Mouse (Mus musculus): ENCODE results near the gene Rps27rt. TPM values are rescaled to one million over a fixed set of nuclear protein-coding genes. Genes with fewer than 3 reads are reported as not detected.
"Not testable (repeated sequence)": the region's sequence is repeated elsewhere in the genome, so short reads cannot be mapped to it uniquely, and the experiment has no call there.

Gene Rps27rt
- polyA plus RNA-seq, 1 experiment = 3,274 TPM

DNA sequence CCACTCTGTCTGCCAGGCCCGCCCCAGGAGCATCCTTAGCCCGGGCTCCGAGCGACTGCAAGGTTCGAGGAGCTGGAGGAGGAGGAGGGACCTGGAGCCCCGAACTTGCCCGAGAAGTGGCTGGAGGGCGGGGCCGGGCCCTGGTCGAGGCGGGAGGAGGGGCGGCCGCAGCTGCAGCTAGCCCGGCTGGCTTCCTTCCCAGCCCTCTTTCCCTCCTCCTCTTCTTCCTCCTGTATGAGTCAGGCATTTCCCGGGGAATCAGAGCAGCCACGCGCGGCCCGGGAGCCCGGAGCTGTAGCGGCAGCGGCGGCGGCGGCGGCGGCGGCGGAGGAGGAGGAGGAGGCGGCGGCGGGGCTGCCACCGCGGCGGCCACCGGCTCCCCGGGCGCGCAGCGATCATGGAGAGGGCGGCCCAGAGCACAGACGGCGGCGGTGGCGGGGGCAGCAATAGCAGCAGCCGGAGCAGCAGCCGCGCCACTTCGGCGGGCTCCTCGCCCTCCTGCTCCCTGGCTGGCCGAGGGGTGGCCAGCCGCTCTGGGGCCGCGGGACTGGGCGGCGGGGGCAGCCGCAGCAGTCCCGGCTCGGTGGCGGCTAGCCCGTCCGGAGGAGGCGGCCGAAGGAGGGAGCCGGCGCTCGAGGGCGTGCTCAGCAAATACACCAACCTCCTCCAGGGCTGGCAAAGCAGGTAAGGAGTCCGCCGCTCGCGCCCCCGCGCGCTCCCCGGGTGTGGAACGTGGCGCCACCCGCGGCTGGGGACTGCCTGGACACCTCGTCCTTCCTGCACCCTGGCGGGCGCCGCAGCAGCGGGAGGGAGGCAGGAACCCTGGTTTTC, 4.0 kb downstream of the Rps27rt start, which contains the start of gene Osbpl10:
Gene Osbpl10, plus strand, starts transcription at position 289 of the 831 bp plus-strand sequence.
- Histone ChIP-seq H3K27me3 (ENCODE audit: control insufficient read depth, insufficient read depth, low read length, poor library complexity, severe bottlenecking) (peaks cover 5% of the 10 kb centered on the region; the same call in 1 of the 2 replicates), H3K27ac (ENCODE audit: insufficient read depth, low read length) (no peak within 1 kb of the TSS), H3K4me1 (ENCODE audit: control insufficient read depth, insufficient read depth, low read length) (no peaks in the 10 kb centered on the region), H3K9me3 (replicated peaks; ENCODE audit: control insufficient read depth, insufficient read depth, low read length, poor library complexity, severe bottlenecking) (no peaks in the 10 kb centered on the region), H3K36me3 (ENCODE audit: control insufficient read depth, insufficient read depth, low read length, poor library complexity, severe bottlenecking) (no peaks in the 10 kb centered on the region), H3K9ac (ENCODE audit: low read depth, poor library complexity, severe bottlenecking) (peak within 1 kb of the TSS; percentile 94), H3K4me3 (ENCODE audit: low read depth, low read length) (peak within 1 kb of the TSS; percentile 82)
- TF ChIP-seq EP300 (IDR thresholded peaks at IDR 0.05; ENCODE audit: insufficient read depth, low read depth, low read length) = no peak
- no peak for TF ChIP-seq POLR2A (IDR thresholded peaks at IDR 0.05; ENCODE audit: insufficient read depth, low read length)
- TF ChIP-seq CTCF (IDR thresholded peaks at IDR 0.05; ENCODE audit: low read depth, low read length) = no peak

DNA sequence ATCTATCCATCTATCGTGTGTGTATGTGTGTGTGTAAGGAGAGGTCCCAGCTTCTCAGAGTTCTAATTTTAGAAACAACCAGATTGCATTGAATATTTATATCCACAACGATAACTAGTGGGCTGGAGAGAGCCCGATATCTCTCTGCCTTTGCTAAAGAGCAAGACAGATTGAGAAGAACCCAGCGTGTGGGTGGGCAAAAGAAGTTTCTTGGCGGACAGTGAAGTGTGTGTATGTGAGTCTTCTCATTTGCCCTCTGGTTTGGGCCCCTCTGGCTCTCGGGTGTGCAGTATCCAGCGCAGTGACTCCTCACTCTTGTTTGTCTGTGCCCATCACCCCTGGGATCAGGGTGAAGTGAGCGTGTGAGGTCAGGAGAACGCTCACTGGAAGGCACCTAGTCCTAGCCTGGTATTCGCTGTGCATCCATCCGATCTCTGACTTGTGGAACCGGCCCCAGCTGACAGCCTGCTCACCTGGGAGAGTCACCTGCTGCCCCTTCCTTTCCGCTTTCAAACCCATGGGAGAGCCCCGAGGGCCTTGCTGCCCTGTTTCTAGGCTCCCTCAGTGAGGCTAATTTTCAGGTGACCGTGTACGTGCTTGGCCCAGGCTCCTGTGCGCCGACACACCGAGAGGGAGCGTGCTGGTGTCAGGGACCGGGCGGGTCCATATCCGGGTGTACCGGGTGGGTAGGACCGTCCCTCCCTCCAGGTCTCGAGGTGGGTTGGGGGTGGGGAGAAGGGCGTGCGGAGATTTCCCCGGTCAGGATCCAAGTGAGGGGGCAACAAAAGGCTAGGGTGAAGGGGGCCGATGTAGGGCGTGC, 4.9 kb downstream of the Rps27rt start:
- H3K4me1 ChIP-seq (ENCODE audit: control insufficient read depth, insufficient read depth, low read length) = no peaks in the 10 kb centered on the region

DNA sequence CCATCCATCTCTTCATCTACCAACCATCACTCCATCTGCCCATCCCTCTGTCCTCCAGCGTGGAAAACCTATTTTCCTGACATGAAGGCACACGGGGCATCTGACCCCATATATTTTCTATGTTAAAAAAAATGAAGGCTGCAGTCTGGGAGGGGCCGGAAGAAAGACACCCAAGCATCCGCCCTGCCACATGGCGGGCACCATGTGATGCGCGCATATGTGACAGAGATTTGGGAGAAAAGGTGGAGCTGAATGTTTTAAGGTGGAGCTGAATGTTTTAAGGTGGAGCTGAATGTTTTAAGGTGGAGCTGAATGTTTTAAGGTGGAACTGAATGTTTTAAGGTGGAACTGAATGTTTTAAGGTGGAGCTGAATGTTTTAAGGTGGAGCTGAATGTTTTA, 16.3 kb downstream of the Rps27rt start:
- H3K4me1 ChIP-seq (ENCODE audit: control insufficient read depth, insufficient read depth, low read length); H3K27me3 ChIP-seq (ENCODE audit: control insufficient read depth, insufficient read depth, low read length, poor library complexity, severe bottlenecking); H3K36me3 ChIP-seq (ENCODE audit: control insufficient read depth, insufficient read depth, low read length, poor library complexity, severe bottlenecking); H3K9me3 ChIP-seq (replicated peaks; ENCODE audit: control insufficient read depth, insufficient read depth, low read length, poor library complexity, severe bottlenecking); H3K27ac ChIP-seq (ENCODE audit: insufficient read depth, low read length); H3K9ac ChIP-seq (ENCODE audit: low read depth, poor library complexity, severe bottlenecking); H3K4me3 ChIP-seq (ENCODE audit: low read depth, low read length): not testable (repeated sequence)

More for the DNA sequence above, 4.9 kb downstream of the Rps27rt start:
- H3K9me3 ChIP-seq (replicated peaks; ENCODE audit: control insufficient read depth, insufficient read depth, low read length, poor library complexity, severe bottlenecking) = no peaks in the 10 kb centered on the region
- 0 out of 2 replicates have a peak, but pooled peaks have one; percentile 73 for TF ChIP-seq EP300 (IDR thresholded peaks at IDR 0.05; ENCODE audit: insufficient read depth, low read depth, low read length)
- no peak for TF ChIP-seq POLR2A (IDR thresholded peaks at IDR 0.05; ENCODE audit: insufficient read depth, low read length)
- H3K4me3 ChIP-seq (ENCODE audit: low read depth, low read length) = peak overlapping the region; percentile 50
- H3K27me3 ChIP-seq (ENCODE audit: control insufficient read depth, insufficient read depth, low read length, poor library complexity, severe bottlenecking) = peaks cover 5% of the 10 kb centered on the region; the same call in 1 of the 2 replicates
- H3K27ac ChIP-seq (ENCODE audit: insufficient read depth, low read length) = no peak overlapping the region
- H3K9ac ChIP-seq (ENCODE audit: low read depth, poor library complexity, severe bottlenecking) = peak overlapping the region; percentile 94
- H3K36me3 ChIP-seq (ENCODE audit: control insufficient read depth, insufficient read depth, low read length, poor library complexity, severe bottlenecking) = no peaks in the 10 kb centered on the region

DNA sequence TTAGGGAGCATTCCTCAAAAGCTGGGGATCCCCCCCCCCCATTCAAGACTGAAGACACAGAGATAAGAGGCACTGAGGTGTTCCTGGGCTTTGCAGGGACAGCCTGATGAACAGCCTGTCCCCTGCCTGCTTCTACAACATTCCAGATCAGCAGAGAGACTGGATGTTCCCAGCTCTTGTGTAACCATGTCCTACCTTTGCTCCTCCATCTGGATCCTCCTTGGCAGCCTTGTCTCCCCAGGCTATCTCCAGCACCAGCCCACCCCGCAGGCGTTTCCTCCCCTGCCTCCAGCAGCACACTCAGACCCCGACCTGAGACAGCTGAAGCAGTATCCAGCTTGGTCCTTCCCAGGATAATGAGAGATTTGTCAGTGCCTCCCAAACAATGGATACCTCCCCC, 18.4 kb downstream of the Rps27rt start:
- no peak overlapping the region for H3K4me3 ChIP-seq (ENCODE audit: low read depth, low read length)
- no peaks in the 10 kb centered on the region for H3K27me3 ChIP-seq (ENCODE audit: control insufficient read depth, insufficient read depth, low read length, poor library complexity, severe bottlenecking)
- H3K9ac ChIP-seq (ENCODE audit: low read depth, poor library complexity, severe bottlenecking) = no peak overlapping the region
- H3K27ac ChIP-seq (ENCODE audit: insufficient read depth, low read length) = no peak overlapping the region
- no peaks in the 10 kb centered on the region for H3K9me3 ChIP-seq (replicated peaks; ENCODE audit: control insufficient read depth, insufficient read depth, low read length, poor library complexity, severe bottlenecking)
- no peak for TF ChIP-seq EP300 (IDR thresholded peaks at IDR 0.05; ENCODE audit: insufficient read depth, low read depth, low read length)
- no peaks in the 10 kb centered on the region for H3K36me3 ChIP-seq (ENCODE audit: control insufficient read depth, insufficient read depth, low read length, poor library complexity, severe bottlenecking)
- no peaks in the 10 kb centered on the region for H3K4me1 ChIP-seq (ENCODE audit: control insufficient read depth, insufficient read depth, low read length)

DNA sequence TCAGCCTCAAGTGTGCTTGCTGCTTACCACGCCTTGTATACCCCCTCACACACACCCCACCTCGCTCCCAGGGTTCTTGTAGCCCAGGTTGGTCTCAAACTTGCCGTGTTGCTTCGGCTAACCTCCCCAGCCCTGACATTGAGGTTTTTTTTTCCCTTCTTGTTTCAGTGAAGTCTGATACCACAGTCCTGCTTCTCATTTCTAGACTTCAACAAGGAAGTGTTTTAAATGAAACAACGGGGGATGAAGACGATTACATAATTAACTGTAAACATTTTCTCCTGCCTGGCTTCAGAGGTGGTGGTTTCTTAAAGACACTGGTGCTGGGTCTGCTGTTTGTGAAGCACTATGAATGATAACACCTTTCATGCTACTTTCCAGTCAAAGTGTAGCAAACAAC, 21.7 kb downstream of the Rps27rt start:
- H3K9me3 ChIP-seq (replicated peaks; ENCODE audit: control insufficient read depth, insufficient read depth, low read length, poor library complexity, severe bottlenecking) = no peaks in the 10 kb centered on the region
- H3K4me1 ChIP-seq (ENCODE audit: control insufficient read depth, insufficient read depth, low read length) = no peaks in the 10 kb centered on the region
- H3K4me3 ChIP-seq (ENCODE audit: low read depth, low read length) = no peak overlapping the region
- no peak overlapping the region for H3K27ac ChIP-seq (ENCODE audit: insufficient read depth, low read length)
- H3K27me3 ChIP-seq (ENCODE audit: control insufficient read depth, insufficient read depth, low read length, poor library complexity, severe bottlenecking) = no peaks in the 10 kb centered on the region
- H3K36me3 ChIP-seq (ENCODE audit: control insufficient read depth, insufficient read depth, low read length, poor library complexity, severe bottlenecking) = no peaks in the 10 kb centered on the region
- TF ChIP-seq POLR2A (IDR thresholded peaks at IDR 0.05; ENCODE audit: insufficient read depth, low read length) (no peak), CTCF (IDR thresholded peaks at IDR 0.05; ENCODE audit: low read depth, low read length) (no peak), EP300 (IDR thresholded peaks at IDR 0.05; ENCODE audit: insufficient read depth, low read depth, low read length) (no peak)
- no peak overlapping the region for H3K9ac ChIP-seq (ENCODE audit: low read depth, poor library complexity, severe bottlenecking)

All from ES-Bruce4 (cell line).